Mouse (Mus musculus): ENCODE measurements around the gene Lrrc15.

DNA sequence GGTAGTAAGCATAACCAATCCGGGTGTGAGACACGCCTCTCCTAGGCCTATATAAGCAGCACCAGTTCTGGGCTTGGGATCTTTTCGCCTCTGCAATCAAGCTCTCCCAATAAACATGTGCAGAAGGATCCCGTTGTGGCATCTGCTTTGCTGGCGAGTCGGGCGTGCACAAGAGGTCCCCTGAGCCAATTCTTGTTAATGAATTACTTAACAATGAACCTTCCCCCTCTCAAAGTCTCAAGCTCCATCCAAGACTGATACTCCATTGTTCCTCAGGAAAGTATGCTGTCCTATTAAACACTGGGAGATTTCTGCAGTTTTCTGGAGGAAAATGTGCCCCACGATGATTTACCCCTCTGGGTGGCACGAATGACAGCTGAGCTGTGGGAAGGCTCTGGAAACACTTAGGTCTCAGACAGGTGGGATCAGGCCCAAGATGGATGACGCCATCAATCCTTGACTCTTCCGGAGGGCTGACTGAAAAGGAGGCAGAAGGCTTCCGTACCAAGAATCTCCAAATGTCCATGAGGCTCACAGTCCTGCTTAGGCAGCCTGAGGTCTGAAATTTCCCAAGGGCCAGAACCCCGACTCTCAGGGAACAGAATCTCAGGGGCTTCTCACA, 61.8 kb downstream of the Lrrc15 start:
- TF ChIP-seq EP300 (IDR thresholded peaks at IDR 0.05; ENCODE audit: low read depth), result no peak
- no peak for TF ChIP-seq CTCF (IDR thresholded peaks at IDR 0.05; ENCODE audit: low read depth)

Data from liver, postnatal 0 days (tissue).